Mouse (Mus musculus): ENCODE measurements around the gene Ift57. TPM values are rescaled to one million over a fixed set of nuclear protein-coding genes. Genes with fewer than 3 reads are reported as not detected.

Gene Ift57
- polyA plus RNA-seq, 1 experiment from 2014 or later, result 38.7 TPM

DNA sequence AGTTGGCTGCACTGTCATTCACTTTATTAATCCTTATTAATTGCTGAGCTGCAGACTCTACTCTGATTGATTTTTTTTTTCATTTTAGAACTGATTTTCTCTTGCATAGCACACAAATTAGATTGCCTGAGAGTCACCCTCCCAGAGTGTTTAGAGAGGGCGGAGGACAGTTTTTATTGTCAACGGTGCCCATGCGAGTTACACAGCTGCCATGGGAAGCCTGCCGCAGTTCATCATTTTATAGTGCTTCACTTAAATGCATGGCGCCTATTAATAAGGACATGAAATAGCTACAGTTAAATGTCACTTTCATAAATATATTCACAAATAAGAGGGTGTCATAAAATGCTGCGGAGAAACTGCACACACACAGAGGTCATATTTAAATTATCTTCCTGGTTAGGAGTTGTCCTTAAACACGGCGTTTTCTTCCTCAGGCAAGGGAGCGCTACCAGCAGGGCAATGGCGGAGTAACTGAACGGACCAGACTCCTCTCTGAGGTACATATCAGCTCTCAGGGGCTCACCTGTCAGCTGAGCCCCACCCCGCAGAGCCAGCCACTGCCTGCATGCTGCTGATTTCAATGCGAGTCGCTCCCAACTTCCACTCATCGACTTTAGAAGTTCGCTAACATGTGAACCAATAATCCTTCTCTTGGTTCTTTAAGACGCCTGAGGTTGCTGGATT is 61.6 kb downstream of the Ift57 start:
- H3K9me3 ChIP-seq (replicated peaks), result no peaks in the 10 kb centered on the region
- 0 out of 2 replicates have a peak, but pooled peaks cover 4% of the 10 kb centered on the region for H3K36me3 ChIP-seq
- no peak; the same call in 1 of the 2 replicates for ATAC-seq (ENCODE audit: low FRiP score)
- no peak overlapping the region for H3K4me3 ChIP-seq (replicated peaks)
- no peak overlapping the region for H3K9ac ChIP-seq (replicated peaks)
- peaks cover 7% of the 10 kb centered on the region for H3K4me1 ChIP-seq
- WGBS, result 67% methylated on average over 17 of the region's 17 CpGs
- H3K27ac ChIP-seq (replicated peaks), result no peak overlapping the region
- no peak overlapping the region for H3K4me2 ChIP-seq
- H3K27me3 ChIP-seq (replicated peaks), result no peaks in the 10 kb centered on the region

DNA sequence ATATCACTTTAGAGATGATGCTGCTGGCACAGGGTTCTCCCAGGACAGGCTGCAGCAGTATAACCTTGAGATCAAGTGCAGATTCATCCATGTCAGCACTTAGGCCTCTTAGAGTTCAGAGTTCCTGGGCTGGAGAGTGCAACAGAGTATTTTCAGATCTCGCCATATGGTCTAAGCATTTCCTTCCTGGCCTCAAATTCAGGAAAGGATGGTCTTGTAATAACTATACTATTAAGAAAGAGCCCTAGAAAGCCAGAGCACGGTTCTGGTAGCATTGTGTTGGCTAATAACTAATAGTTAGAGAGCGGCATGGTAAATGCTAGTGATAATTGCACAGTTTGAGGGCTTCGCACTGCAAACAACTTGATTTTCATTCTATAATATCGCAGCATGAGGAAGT is 62.9 kb downstream of the Ift57 start:
- Histone ChIP-seq H3K9me3 (replicated peaks) (no peaks in the 10 kb centered on the region), H3K4me3 (replicated peaks) (no peak overlapping the region), H3K9ac (replicated peaks) (no peak overlapping the region), H3K4me2 (no peak overlapping the region), H3K27me3 (replicated peaks) (no peaks in the 10 kb centered on the region), H3K36me3 (0 out of 2 replicates have a peak, but pooled peaks cover 4% of the 10 kb centered on the region), H3K27ac (replicated peaks) (no peak overlapping the region), H3K4me1 (peaks cover 7% of the 10 kb centered on the region)
- 86% methylated on average over 5 of the region's 5 CpGs for WGBS
- no peak for ATAC-seq (ENCODE audit: low FRiP score)

DNA sequence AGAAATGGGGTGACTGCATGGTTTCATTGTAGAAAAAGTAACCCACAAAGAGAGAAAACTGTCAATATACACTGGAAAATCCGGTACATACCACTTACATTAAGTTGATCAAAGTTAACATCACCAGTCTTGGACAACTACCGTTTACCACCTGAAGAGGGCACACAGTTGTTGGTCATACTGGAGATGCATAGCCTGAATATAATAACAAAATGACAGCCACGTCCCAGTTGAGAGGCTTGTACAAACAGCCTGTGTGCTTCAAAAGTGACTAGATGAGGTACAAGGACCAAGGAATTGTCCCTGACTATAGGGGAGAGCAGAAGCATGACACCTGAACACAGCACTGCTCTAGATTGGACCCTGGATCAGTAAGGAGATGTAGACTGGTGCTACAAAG is 67.3 kb downstream of the Ift57 start:
- H3K27ac ChIP-seq (replicated peaks), result no peak overlapping the region
- H3K4me2 ChIP-seq, result no peak overlapping the region
- no peak overlapping the region for H3K4me3 ChIP-seq (replicated peaks)
- no peak overlapping the region for H3K9ac ChIP-seq (replicated peaks)
- no peaks in the 10 kb centered on the region for H3K9me3 ChIP-seq (replicated peaks)
- H3K4me1 ChIP-seq, result no peaks in the 10 kb centered on the region
- WGBS, result 73% methylated on average over 3 of the region's 3 CpGs
- ATAC-seq (ENCODE audit: low FRiP score), result no peak
- no peaks in the 10 kb centered on the region for H3K27me3 ChIP-seq (replicated peaks)
- H3K36me3 ChIP-seq, result 0 out of 2 replicates have a peak, but pooled peaks cover 4% of the 10 kb centered on the region

DNA sequence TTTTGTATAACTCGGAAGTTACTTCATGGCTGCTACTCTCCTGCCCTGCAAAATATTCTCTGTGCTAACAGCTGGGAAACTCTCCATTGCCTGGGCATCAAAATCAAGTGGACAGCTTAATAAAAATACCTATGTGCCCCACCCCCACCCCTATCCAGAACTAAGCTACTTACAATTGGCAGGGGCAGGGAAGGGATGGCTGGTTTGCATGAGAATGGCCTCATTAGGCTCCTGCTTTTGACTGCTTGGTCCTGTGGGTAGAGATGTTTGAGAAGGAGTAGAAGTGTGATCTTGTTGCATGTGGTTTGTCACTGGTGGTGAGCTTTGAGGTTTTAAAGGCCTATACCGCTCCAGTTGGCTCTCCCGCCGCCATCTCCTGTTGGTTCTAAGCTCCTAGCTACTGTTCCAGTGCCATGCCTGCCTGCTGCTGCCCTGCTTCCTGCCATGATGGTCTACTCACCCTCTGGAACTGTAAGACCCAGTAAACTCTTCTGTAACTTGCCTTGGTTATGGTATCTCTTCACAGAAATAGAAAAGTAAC is 69.5 kb downstream of the Ift57 start:
- ATAC-seq (ENCODE audit: low FRiP score), result no peak
- no peak overlapping the region for H3K4me2 ChIP-seq
- no peak overlapping the region for H3K4me3 ChIP-seq (replicated peaks)
- H3K9me3 ChIP-seq (replicated peaks), result no peaks in the 10 kb centered on the region
- H3K27me3 ChIP-seq (replicated peaks), result no peaks in the 10 kb centered on the region
- WGBS, result 93% methylated on average over 4 of the region's 4 CpGs
- H3K4me1 ChIP-seq, result no peaks in the 10 kb centered on the region
- no peak overlapping the region for H3K27ac ChIP-seq (replicated peaks)
- H3K36me3 ChIP-seq, result 0 out of 2 replicates have a peak, but pooled peaks cover 4% of the 10 kb centered on the region
- no peak overlapping the region for H3K9ac ChIP-seq (replicated peaks)

DNA sequence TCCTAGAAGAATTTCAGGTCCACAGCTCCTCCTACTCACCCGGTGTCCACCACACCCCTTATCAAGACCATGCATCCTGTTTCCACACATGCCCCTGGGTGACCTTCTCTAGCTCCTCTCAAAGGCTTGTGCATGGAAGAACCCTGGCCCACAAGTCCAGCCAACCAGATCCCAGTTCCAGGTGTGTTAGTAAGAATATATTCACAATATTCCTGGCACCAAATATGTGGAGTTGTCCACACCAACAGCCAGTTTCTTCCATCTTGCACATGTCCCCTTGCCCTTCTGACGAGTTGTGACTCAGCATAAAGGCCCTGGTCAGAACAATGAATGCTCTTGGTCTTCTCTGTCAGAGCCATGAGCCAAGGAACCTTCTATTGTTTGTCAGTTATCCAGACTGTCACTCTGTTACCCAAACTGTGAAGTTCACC is 70.8 kb downstream of the Ift57 start:
- H3K9me3 ChIP-seq (replicated peaks), result no peaks in the 10 kb centered on the region
- H3K9ac ChIP-seq (replicated peaks), result no peak overlapping the region
- ATAC-seq (ENCODE audit: low FRiP score), result no peak
- WGBS, result 90% methylated on average over 2 of the region's 2 CpGs
- H3K27me3 ChIP-seq (replicated peaks), result no peaks in the 10 kb centered on the region
- H3K36me3 ChIP-seq, result no peaks in the 10 kb centered on the region
- no peak overlapping the region for H3K4me3 ChIP-seq (replicated peaks)
- no peaks in the 10 kb centered on the region for H3K4me1 ChIP-seq
- H3K4me2 ChIP-seq, result no peak overlapping the region
- no peak overlapping the region for H3K27ac ChIP-seq (replicated peaks)

DNA sequence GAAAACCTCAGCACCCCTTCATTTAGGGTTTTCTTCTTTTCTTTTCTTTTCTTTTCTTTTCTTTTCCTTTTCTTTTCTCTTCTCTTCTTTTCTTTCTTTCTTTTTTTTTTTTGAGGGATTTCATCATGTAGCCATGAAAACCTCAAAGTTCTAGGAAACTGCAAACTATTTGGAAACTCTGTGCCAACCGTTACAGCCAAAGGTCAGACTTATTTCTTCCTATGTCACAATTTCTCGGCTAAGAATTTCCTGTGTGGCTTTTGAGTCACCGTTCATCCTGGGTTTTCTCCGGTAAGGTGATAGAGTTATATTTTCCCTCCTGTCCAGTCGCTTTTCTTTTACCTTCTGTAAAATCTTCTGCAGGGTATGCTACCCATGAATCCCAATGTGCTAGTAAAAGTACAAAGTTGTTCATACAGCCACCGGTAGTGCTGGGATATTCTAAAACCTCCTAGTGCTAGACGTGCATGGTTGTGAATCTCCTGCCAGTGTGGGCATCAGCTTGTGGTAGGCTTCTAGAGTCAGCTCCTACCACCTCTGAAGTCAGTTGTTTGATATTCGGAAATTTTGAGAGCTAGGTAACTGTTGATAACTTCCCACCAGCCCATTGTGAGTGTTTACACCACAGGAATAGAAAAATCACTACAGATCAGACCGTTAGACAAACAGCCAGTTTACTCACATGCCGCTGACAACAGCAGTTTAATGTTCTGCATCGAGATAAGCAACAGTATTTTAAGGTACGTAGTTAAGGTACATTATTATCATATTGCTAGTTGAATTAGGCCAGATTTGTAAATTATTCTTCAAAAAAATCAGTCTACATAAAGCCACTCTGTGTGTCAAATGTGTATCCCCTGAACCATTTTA is 71.5 kb downstream of the Ift57 start:
- no peak overlapping the region for H3K27ac ChIP-seq (replicated peaks)
- 81% methylated on average over 12 of the region's 12 CpGs for WGBS
- no peak overlapping the region for H3K4me2 ChIP-seq
- H3K36me3 ChIP-seq, result no peaks in the 10 kb centered on the region
- H3K4me1 ChIP-seq, result no peaks in the 10 kb centered on the region
- no peak for ATAC-seq (ENCODE audit: low FRiP score)
- H3K27me3 ChIP-seq (replicated peaks), result no peaks in the 10 kb centered on the region
- no peaks in the 10 kb centered on the region for H3K9me3 ChIP-seq (replicated peaks)
- no peak overlapping the region for H3K4me3 ChIP-seq (replicated peaks)
- H3K9ac ChIP-seq (replicated peaks), result no peak overlapping the region

DNA sequence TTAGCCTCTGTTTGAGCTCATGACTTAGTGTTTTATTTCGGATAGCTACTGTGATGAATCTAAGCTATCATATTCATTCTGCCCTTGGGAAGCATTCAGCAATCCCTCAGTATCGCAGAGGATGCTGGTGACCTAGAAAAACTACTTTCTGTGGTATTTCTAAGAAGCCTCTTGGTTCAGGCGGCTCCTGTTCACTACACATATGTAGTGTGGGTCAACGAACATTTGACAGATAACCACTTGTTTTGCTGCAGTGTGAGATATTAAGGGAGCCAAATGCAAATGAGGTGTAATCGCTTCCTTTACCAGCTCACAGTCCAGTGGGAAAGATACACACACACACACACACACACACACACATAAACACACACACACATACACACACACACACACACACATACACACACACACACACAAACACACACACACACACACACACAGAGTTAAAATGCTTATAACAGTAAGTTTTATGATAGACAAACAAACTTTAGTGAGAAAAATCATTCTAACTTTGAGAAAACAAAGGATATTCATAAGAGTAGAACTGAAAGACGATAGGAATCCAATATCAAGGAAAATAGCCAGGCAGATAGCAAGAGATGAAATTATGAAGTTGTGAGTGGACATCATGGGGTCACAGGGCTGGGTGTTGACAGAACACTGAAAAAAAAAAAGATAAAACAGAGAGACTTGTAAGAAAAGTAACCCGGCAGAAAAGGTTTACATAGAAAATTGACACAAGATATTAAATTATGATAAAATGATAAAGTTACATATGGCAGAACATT is 72.8 kb downstream of the Ift57 start:
- no peaks in the 10 kb centered on the region for H3K9me3 ChIP-seq (replicated peaks)
- ATAC-seq (ENCODE audit: low FRiP score), result peak; percentile 28; the same call in 1 of the 2 replicates

DNA sequence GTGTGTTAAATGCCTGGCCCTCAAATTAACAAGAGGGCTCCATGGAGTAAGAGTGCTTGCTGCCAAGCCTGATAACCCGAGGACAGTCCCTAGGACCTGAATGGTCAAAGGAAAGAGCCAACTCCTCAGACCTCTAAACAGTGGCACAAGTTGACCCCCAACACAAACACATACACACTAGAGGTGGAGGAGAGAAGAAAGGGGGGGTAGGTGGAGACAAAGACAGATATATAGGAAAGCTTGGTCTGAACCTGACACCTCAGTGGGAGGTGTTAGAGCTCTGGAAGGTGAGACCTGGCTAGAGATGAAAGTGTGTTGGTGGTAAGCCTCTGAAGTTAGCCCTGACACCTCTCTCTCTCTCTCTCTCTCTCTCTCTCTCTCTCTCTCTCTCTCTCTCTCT is 73.5 kb downstream of the Ift57 start:
- H3K9me3 ChIP-seq (replicated peaks), result no peaks in the 10 kb centered on the region
- no peak overlapping the region for H3K4me3 ChIP-seq (replicated peaks)
- no peaks in the 10 kb centered on the region for H3K27me3 ChIP-seq (replicated peaks)
- H3K9ac ChIP-seq (replicated peaks), result no peak overlapping the region
- no peaks in the 10 kb centered on the region for H3K4me1 ChIP-seq
- WGBS, result 71% methylated on average over 1 of the region's 1 CpGs
- H3K4me2 ChIP-seq, result no peak overlapping the region
- no peak for ATAC-seq (ENCODE audit: low FRiP score)
- H3K27ac ChIP-seq (replicated peaks), result no peak overlapping the region
- H3K36me3 ChIP-seq, result no peaks in the 10 kb centered on the region

More for the DNA sequence above, 72.8 kb downstream of the Ift57 start:
- Histone ChIP-seq H3K4me1 (no peaks in the 10 kb centered on the region), H3K36me3 (no peaks in the 10 kb centered on the region), H3K4me3 (replicated peaks) (no peak overlapping the region), H3K27ac (replicated peaks) (no peak overlapping the region), H3K27me3 (replicated peaks) (no peaks in the 10 kb centered on the region), H3K4me2 (no peak overlapping the region), H3K9ac (replicated peaks) (no peak overlapping the region)
- WGBS, result 52% methylated on average over 7 of the region's 7 CpGs

DNA sequence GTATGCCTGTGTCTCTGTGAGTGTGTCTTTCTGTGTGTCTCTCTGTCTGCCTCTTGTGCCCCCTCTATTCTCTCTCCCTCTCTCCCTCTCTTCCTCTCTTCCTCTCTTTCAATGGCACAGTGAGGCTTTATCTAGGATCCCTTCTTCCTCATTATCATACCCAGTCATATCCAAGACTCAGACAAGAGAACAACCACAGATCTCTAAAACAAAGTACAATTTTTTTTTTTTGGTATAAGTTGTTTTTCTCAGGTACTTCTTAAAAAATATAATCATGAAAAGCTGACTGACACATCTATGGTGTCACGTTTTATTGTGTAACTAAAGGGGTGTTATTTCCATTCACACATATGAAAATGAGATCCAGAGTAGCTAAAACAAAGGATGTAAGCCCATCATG is 74.0 kb downstream of the Ift57 start:
- H3K4me1 ChIP-seq, result no peaks in the 10 kb centered on the region
- H3K27me3 ChIP-seq (replicated peaks), result no peaks in the 10 kb centered on the region
- ATAC-seq (ENCODE audit: low FRiP score), result no peak
- no peaks in the 10 kb centered on the region for H3K9me3 ChIP-seq (replicated peaks)
- H3K27ac ChIP-seq (replicated peaks), result no peak overlapping the region
- no peak overlapping the region for H3K4me2 ChIP-seq
- WGBS, result 92% methylated on average over 1 of the region's 1 CpGs
- no peak overlapping the region for H3K4me3 ChIP-seq (replicated peaks)
- H3K9ac ChIP-seq (replicated peaks), result no peak overlapping the region
- H3K36me3 ChIP-seq, result no peaks in the 10 kb centered on the region

DNA sequence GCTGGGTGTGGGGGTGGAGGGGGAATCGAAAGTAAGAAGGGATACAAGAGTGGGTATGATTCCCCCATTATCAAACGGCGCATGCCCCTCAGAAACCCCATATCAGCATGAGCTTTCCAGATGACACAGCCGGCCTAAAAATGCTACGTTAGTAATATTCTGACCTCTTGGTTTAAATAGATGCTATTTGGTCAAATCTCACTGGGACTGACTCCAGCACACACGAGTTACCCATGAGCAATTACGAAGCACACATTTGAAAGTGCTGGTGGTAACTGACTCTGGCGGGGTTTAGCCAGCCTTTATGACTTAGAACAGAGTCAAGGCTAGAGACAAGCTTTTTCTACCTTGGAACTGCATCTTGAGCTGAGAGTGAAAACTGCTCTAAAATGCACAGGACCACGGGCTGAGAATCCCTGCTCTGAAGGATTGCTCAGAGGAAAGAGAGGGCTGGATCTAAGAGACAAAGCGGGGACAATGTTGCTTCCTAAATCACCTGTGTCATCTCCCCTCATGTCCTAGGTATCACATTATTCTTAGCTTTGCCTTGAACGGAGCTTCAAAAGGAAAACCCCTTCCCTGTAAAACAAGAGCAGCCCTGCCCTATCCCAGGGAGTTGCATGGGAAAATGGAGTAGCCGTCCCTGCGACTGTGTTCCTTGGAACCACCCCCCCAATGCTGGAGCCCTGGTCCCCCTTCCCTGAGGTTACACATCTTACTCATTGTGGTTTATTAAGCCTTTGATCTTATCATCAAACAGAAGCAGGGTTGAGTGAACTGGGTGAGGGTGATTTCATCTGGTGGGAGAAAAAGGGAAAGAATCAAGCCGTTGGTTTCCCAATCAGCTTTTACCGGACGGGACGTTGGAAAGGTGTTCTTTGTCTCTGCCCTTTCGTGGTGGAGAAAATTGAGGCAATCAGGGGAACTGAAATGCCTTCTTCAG is 75.3 kb downstream of the Ift57 start:
- no peak overlapping the region for H3K4me3 ChIP-seq (replicated peaks)
- no peak for ATAC-seq (ENCODE audit: low FRiP score)
- H3K36me3 ChIP-seq, result no peaks in the 10 kb centered on the region
- H3K4me1 ChIP-seq, result no peaks in the 10 kb centered on the region
- no peak overlapping the region for H3K27ac ChIP-seq (replicated peaks)
- H3K27me3 ChIP-seq (replicated peaks), result no peaks in the 10 kb centered on the region
- 82% methylated on average over 18 of the region's 18 CpGs for WGBS
- H3K4me2 ChIP-seq, result no peak overlapping the region
- no peak overlapping the region for H3K9ac ChIP-seq (replicated peaks)
- H3K9me3 ChIP-seq (replicated peaks), result no peaks in the 10 kb centered on the region

Data from neural tube, embryonic 15.5 days (tissue).